Mouse (Mus musculus) large intestine, adult 2 months (tissue): ENCODE results near the gene Rufy1. TPM values are rescaled to one million over a fixed set of nuclear protein-coding genes. Genes with fewer than 3 reads are reported as not detected.

ENCODE experiments used
- DNase-seq: peaks from one replicate; pipeline ENCODE4 v3.0.0-alpha.2; 2012; ENCODE audit warnings: low read depth, low spot score
- WGBS: fragments of 180-500 bp; shearing (Covaris S2); methylation state at CpG from one replicate; pipeline ENCODE4 v1.1.7; 2018; 5-methylcytosine and 5-hydroxymethylcytosine counted together
- polyA plus RNA-seq: library from polyadenylated mRNA; depleted of rRNA; stranded (reverse); fragments of >200 nt; gene quantifications from 2 replicates; pipeline ENCODE4 v1.2.3, GENCODE M21; 2012

Gene Rufy1
- polyA plus RNA-seq, 1 experiment: 13.9 TPM

DNA sequence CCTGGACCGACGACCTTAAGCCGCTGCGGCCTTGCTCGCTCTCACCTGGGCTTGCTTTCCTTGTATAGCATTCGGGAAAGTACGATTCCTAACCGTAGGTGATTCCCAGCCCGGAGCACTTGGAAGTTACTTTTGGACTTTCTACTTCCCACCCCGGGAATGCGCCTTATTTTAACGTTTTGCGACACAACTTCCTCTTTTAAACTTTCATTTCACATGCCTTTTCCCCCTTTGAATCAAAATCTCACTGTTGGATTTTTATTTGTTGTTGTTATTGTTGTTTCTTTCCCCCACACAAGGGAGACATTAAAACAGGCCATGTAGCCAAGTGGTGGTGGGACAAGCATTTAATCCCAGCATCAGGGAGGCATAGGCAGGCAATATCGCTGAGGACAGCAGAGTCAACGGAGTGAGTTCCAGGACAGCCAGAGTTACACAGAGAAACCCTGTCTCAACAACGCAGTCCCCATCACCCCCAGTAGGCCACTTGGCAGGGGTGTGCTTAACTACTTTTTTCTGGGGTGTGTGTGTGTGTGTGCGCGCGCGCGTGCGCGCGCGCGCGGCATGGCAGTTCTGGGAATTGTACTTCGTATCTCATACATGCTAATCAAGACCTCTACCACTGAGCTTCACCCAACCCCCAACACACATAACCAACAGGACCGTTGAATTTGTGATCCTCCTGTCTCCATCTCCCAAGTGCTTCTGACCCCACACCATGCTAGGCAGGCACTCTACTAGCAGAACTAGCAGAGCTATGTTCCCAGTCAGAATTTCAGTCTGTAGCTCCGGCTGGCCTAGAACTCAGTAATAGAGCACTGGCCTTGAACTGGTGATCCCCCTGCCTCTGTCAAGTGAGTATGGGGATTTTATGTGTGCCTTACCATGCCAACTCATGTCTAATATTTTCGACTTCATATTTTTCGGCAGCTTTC lies 476 bp upstream of the Rufy1 start:
- whole genome bisulfite sequencing: 29% methylated on average over 32 of the region's 32 CpGs
- peak; percentile 47 for DNase-seq

GRCm38 (mm10) chr11:50426056-50426455 lies 4.9 kb downstream of the Rufy1 start:
- WGBS: 81% methylated on average over 4 of the region's 4 CpGs

GRCm38 (mm10) chr11:50421934-50422780 lies 8.8 kb downstream of the Rufy1 start:
- DNase-seq: peak; percentile 33

More at GRCm38 (mm10) chr11:50426056-50426455, 4.9 kb downstream of the Rufy1 start:
- DNase-seq: no peak

GRCm38 (mm10) chr11:50421461-50421860 lies 9.5 kb downstream of the Rufy1 start:
- 55% methylated on average over 5 of the region's 5 CpGs for WGBS
- no peak for DNase-seq

More at GRCm38 (mm10) chr11:50421934-50422780, 8.8 kb downstream of the Rufy1 start:
- WGBS: 32% methylated on average over 22 of the region's 22 CpGs

DNA sequence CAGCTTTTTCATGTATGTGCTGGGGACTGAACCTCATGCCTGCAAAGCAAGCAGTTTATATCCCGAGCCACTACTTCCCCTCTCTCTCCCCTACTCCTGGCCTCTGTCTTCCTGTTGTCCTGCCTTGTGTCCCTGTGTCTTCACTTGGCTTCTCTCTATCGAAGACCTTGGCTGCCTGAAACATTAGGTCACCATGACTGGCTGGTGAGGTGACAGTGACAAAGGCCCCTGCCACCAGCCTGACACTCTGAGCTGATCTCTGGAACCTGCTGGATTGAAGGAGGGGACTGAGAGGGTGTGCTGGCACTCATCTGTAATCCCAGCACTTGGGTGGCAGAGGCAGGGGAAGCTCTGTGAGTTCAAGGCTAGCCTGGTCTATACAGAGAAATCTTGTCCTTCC lies 13.1 kb downstream of the Rufy1 start:
- DNase-seq: no peak
- WGBS: 67% methylated on average over 2 of the region's 2 CpGs

DNA sequence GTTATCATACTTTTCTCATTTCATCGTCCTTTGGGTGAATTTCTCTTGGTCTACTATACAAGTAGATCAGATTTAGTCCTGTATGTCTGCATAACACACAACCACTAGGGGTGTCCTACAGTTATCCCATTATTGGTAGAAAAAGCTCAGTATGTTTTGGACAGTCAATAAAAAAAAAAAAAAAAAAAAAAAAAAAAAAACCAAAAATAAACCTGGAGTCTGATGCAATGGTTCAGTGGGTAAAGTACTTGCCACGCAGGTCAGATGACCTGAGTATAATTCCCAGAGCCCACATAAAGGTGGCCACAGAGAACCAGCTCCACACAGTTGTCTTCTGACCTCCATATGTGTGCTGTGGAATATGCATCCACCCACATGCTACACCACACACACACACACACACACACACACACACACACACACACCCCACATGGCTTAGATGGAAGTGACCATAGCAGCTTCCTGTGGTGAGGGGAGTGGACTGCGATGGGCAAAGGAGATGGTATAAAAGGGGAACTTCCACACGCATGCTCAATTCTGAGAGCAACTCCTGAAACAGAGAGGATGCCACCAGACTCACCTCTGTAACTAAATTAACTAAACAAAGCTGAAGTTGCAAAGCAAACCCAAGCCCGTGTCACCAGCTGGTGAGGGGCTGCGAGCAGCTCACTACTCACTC lies 15.2 kb downstream of the Rufy1 start:
- no peak for DNase-seq
- WGBS: 84% methylated on average over 6 of the region's 6 CpGs

DNA sequence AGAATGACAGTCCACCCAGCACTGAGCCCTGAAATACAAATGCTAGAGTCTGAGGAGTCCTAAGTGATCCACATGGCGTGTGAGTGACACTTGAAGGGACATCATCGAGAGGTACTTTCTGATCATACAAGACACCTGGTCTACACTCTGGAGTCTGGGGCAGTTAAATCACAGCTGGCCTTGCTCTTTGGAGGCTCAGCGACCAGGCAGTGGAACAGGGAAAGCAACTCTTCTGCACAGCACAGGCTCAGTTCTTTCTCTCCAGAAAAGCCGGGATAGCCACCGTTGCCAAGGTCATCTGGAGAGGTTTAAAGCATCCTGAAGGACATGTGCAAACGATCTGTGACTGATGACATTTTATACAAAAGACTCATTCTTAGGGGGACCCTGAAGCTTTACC lies 23.7 kb downstream of the Rufy1 start:
- 54% methylated on average over 6 of the region's 6 CpGs for WGBS

DNA sequence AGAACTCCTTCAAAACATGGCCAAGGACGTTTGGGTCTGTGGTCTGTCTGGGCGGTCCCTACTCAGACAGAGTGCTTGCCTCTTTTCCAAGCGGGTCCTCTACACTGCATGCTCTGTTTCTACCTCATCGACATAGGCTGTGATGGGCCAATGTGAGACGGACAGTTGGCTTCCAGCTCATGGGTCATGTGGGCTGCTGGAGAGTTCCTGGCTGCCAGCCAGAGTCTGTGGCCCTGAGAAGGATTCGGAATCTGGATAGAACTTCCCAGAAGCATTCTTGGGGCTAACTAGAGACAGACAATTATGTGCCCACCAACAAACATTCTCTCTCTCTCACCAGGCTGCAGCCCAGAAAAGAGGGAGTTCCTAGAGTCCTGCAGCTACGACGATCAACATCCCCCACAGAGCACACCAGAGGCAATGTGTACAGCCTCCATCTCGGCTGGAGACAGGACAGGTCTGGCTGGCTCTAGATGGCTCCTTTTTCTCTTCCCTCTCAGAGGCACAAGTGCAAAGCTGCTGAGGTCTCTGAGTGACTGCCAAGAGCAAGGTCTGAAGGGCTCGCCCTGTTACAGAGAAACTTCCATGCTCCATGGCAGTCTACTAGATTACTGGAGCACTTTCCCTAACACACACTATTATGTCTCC lies 27.4 kb downstream of the Rufy1 start:
- DNase-seq: no peak
- WGBS: 79% methylated on average over 10 of the region's 10 CpGs

More for the DNA sequence above, 23.7 kb downstream of the Rufy1 start:
- no peak for DNase-seq

GRCm38 (mm10) chr11:50402481-50402880 lies 28.4 kb downstream of the Rufy1 start:
- WGBS: 95% methylated on average over 3 of the region's 3 CpGs
- DNase-seq: no peak

DNA sequence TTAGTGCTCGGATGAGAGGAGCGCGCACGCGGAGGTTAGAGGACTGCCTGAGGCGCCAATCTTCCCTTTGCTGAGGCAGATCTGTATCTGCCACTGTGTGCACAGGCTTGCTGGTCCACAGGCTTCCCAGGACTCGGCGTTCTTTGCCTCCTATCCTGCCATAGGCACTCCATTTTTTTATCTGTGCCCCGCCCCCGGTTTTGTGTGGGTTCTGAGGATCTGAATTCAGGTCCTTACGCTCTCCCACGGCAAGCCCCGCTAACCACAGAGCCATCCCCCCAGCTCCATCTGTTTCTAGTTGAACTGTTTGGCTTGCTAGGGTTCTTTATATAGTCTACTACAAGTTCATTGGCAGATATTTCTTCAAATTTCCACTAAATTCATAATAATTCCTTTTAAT lies 32.1 kb downstream of the Rufy1 start:
- 91% methylated on average over 13 of the region's 13 CpGs for WGBS
- DNase-seq: no peak

DNA sequence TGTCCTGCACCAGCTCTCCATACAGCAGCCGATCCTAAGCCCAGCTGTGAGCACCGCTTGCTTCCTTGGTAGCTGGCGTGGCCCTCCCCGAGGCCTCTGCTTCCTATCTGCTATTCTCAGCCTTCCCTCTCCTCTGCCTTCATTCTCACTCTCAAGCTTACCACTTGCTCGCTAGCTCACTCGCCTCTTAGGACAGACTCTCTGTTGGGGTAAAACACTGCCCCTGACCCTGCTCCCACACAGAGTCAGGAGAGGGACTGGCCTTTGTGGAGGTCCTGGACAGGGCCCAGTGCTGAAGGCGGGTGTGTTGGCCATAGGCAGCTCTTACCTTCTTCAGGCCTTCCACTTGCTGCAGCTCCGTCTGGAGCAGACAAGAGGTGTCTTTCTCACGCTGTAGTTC lies 33.6 kb downstream of the Rufy1 start:
- 89% methylated on average over 9 of the region's 9 CpGs for WGBS
- no peak for DNase-seq

- WGBS: 87% methylated on average over 11 of the region's 11 CpGs
- no peak for DNase-seq
Observed at GRCm38 (mm10) chr11:50396766-50397307, 34.1 kb downstream of the Rufy1 start.

- DNase-seq: no peak
- 90% methylated on average over 7 of the region's 7 CpGs for WGBS
Observed at GRCm38 (mm10) chr11:50394731-50395130, 36.2 kb downstream of the Rufy1 start.

DNA sequence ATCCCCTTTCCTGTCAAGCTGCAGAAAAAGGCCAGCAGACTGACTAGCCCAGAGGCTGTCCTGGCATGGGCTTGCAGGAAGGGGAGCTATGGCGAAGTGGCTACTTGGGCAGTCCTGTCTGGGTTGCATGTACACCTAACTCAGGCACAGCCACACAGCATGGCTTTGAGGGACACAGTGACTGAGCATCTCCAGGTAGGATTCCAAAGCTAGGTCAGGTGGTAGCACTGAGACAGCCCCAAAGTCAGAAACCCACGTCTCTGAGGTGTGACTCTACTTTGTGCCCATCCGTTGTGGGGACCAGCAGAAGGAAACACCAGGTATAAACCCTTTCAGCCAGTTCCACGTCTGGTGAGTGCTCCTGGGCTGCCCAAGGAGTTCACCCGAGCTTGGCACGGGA lies 37.6 kb downstream of the Rufy1 start:
- no peak for DNase-seq
- 83% methylated on average over 6 of the region's 6 CpGs for WGBS

DNA sequence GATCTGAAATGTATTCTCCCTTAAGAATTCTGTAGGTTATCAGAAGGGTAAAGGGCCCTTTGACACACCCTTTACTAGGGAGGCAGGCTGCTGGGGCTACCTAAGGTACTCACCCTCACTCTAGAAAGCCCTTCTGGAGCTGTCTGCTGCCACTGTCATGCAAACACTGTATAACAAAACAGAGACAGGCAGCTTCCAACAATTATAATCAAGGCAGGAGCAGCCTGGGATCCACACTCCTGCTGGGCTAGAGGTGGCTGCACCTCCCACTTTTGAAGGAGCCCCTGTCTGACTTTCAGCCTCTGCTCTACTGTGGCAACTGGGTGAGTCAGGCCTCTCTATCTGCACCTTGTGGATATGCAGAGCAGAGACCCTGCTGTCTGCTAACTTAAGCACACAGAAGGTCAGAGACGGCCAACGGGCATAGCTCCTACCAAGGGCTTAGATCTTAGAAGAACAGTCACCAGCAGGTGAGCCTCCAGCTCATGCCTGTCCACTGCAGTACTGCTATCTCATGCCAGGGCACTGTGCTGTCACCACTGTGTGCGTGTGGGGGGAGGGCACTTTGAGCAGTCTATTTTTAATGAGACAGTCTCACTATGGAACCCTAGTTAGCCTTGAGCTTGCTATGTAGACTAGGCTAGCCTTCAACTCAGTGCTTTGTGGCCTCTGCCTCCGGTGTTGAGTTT lies 39.5 kb downstream of the Rufy1 start:
- WGBS: 87% methylated on average over 4 of the region's 4 CpGs
- DNase-seq: no peak

DNA sequence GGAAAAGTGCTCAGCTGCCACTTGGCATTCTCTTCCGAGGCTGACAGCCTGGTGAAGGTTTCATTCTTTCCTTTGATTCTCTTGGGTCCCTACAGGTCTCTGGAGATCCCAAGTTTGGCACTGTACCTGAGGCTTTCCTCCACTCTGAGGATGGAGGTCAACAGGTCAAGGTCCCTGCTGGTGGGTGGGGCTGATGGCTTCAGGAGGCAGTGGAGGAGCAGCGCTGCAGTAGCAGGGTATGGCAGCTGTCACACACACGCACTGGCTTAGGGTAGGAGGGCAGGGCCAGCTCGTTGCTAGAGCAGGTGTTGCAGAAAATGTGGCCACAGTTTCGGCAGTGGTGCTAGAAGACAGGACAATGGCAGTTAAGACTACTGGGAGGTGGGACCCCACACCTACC lies 41.3 kb downstream of the Rufy1 start:
- no peak for DNase-seq
- WGBS: 46% methylated on average over 5 of the region's 5 CpGs

DNA sequence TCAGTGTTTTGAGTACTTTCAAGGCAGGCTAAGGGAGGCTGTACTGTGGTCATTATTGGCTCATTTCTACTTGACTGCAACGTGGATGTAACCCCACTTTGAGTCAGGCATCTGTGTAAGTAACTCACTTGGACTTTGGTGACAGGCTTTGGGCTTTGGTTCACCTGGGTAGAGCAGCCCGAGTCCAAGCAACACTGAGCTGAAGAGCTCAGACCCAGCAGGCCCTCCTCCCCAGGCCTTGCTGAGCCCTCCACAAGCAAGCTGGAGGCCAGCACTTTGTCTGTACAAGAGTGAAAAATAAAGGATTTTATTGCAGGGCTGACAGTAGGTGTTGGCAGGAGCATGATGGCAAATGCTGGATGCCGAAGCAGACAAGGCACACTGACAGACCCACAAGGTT lies 41.9 kb downstream of the Rufy1 start:
- WGBS: 58% methylated on average over 3 of the region's 3 CpGs
- DNase-seq: no peak

DNA sequence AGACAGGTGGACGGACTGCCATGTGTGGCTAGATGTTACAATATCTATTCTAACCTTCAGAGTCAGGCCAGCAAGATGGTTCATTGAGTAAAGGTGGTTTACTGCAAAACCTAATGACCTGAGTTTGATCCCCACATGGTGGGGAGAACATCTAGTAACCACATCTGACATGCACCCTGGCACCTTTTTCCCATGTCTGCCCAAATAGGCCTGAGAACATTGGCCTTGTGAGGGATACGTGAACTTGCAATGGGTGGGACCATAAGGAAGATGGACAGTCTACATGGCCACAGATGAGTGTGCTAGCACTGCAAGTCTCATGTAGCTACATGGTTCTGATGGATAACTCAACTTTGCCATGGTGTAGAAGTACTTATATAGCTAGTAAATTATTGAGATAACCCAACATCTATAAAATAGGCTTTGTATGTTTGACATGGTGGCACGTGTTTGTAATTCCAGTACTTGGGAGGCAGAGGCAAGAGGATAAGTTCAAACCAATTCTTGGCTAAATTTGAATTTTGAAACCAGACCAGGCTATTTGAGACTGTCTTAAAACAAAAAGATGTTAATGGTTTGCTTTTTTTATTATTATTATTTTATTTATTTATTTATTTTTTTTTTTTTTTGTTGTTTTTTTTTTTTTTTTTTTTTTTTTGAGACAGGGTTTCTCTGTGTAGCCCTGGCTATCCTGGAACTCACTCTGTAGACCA lies 42.6 kb downstream of the Rufy1 start:
- no peak for DNase-seq
- WGBS: 90% methylated on average over 3 of the region's 3 CpGs
